9 mouse cellular contexts compared by ENCODE assay signal in genomic region chr10:42633361-42634121, GRCm38 (mm10). TPM values are rescaled to one million over a fixed set of nuclear protein-coding genes. Genes with fewer than 3 reads are reported as not detected.
DNase-seq lines count a peak whose midpoint lies in the region; ATAC-seq and TF ChIP-seq lines count a peak whose summit lies in the region.
"Had no signal": no experiment of that assay in that cellular context is flagged by ENCODE, and none has a peak within 500 bp of the region (broad histone marks: within the 10 kb centered on the region; RNA-seq: fewer than 3 reads in every experiment).

No protein-coding gene starts in this region.

- WGBS in hindbrain, embryonic 10.5 days: 4% methylated on average over 23 of the region's 23 CpGs
- 10% methylated on average over 23 of the region's 23 CpGs for WGBS in liver, embryonic 12.5 days (ENCODE audit: insufficient replicate concordance)

- H3K4me3 ChIP-seq in erythroblast, embryonic 14.5 days (replicated peaks): peak overlapping the region; percentile 37
- peak overlapping the region; percentile 73 for H3K4me3 ChIP-seq in bone marrow macrophage, adult 2 months (ENCODE audit: insufficient read depth, low read length)
- peak overlapping the region; percentile 31 for H3K4me3 ChIP-seq in hindbrain, embryonic 10.5 days
- peak overlapping the region; percentile 53 for H3K4me3 ChIP-seq in liver, embryonic 12.5 days

- no peak for ATAC-seq in erythroblast, adult 5-6 weeks (replicated peaks; ENCODE audit: low FRiP score, poor library complexity, severe bottlenecking)
- no peak for ATAC-seq in liver, embryonic 12.5 days

- peaks cover 18% of the 10 kb centered on the region for H3K9me3 ChIP-seq in erythroblast, embryonic 14.5 days (ENCODE audit: control insufficient read depth, low read length)
- no peaks in the 10 kb centered on the region for H3K9me3 ChIP-seq in hindbrain, embryonic 10.5 days
- H3K9me3 ChIP-seq in liver, embryonic 12.5 days (replicated peaks): no peaks in the 10 kb centered on the region

- no peak overlapping the region for H3K27ac ChIP-seq in bone marrow macrophage, adult 2 months (ENCODE audit: insufficient read depth, low read depth, low read length)
- H3K27ac ChIP-seq in hindbrain, embryonic 10.5 days: no peak overlapping the region
- no peak overlapping the region for H3K27ac ChIP-seq in liver, embryonic 12.5 days

- peaks cover 99% of the 10 kb centered on the region for H3K27me3 ChIP-seq in erythroblast, embryonic 14.5 days (ENCODE audit: control insufficient read depth)
- H3K27me3 ChIP-seq in hindbrain, embryonic 10.5 days (ENCODE audit: insufficient read depth, poor library complexity, severe bottlenecking): peaks cover 100% of the 10 kb centered on the region
- H3K27me3 ChIP-seq in liver, embryonic 12.5 days (replicated peaks): peaks cover 100% of the 10 kb centered on the region

- peak; percentile 42 for DNase-seq in hindbrain, embryonic 10.5 days (ENCODE audit: low spot score)
- DNase-seq in retina, embryonic 14.5 days (ENCODE audit: low spot score): peak; percentile 43
- no peak for DNase-seq in urinary bladder, postnatal 10 days (ENCODE audit: low spot score)
- no peak for DNase-seq in frontal cortex, adult 2 months (ENCODE audit: extremely low spot score in 1 of 2, low spot score in 1 of 2)

- no peaks in the 10 kb centered on the region for H3K36me3 ChIP-seq in erythroblast, embryonic 14.5 days (ENCODE audit: control insufficient read depth)
- H3K36me3 ChIP-seq in hindbrain, embryonic 10.5 days: no peaks in the 10 kb centered on the region
- H3K36me3 ChIP-seq in liver, embryonic 12.5 days: no peaks in the 10 kb centered on the region

- H3K4me2 ChIP-seq in liver, embryonic 12.5 days: peak overlapping the region; percentile 74

- no peak for TF ChIP-seq POLR2A in bone marrow macrophage, adult 2 months (IDR thresholded peaks at IDR 0.05; ENCODE audit: borderline replicate concordance, low read depth, low read length)

- H3K9ac ChIP-seq in liver, embryonic 12.5 days: 0 out of 2 replicates have a peak overlapping the region, but pooled peaks have one; percentile 8

- no peak for TF ChIP-seq CTCF in bone marrow macrophage, adult 2 months (IDR thresholded peaks at IDR 0.05; ENCODE audit: low read depth, low read length)

- peaks cover 15% of the 10 kb centered on the region for H3K4me1 ChIP-seq in erythroblast, embryonic 14.5 days (ENCODE audit: control insufficient read depth)
- peaks cover 8% of the 10 kb centered on the region; the same call in 1 of the 2 replicates for H3K4me1 ChIP-seq in bone marrow macrophage, adult 2 months (ENCODE audit: control insufficient read depth, insufficient read depth, low read length)
- peaks cover 56% of the 10 kb centered on the region for H3K4me1 ChIP-seq in hindbrain, embryonic 10.5 days (replicated peaks)
- H3K4me1 ChIP-seq in liver, embryonic 12.5 days: peaks cover 24% of the 10 kb centered on the region

RNA-seq across cellular contexts. Expression of gene Ostm1, which starts 49.9 kb away (rescaled TPM):
- 0.23 and 0.34 TPM in 2 replicates for polyA plus RNA-seq in erythroblast, embryonic 14.5 days (2012)
- 14.6 and 24.2 TPM in 2 replicates for total RNA-seq in erythroblast, adult 5-6 weeks (2015; ENCODE audit: low replicate concordance)
- total RNA-seq in erythroblast, adult 5-6 weeks (2017; ENCODE audit: low replicate concordance): 14.7 and 18.0 TPM in 2 replicates
- 48.0 and 48.5 TPM in 2 replicates for polyA plus RNA-seq in bone marrow macrophage, adult 2 months (2012; ENCODE audit: insufficient read depth, insufficient read length, missing spikeins)
- polyA plus RNA-seq in hindbrain, embryonic 10.5 days (2016; fragmentation: Nextera tagmentation; extraction: Ambion mirVana): 15.3 and 16.1 TPM in 2 replicates
- polyA plus RNA-seq in liver, embryonic 12.5 days (2016; fragmentation: Nextera tagmentation; extraction: Ambion mirVana): 19.9 and 20.1 TPM in 2 replicates
- polyA plus RNA-seq in frontal cortex, adult 2 months (2012; rRNA removed): 42.6 and 45.7 TPM in 2 replicates

RNA-seq across cellular contexts. Expression of gene Nr2e1, which starts 50.1 kb away (rescaled TPM):
- not detected in 2 replicates for polyA plus RNA-seq in erythroblast, embryonic 14.5 days (2012)
- total RNA-seq in erythroblast, adult 5-6 weeks (2015; ENCODE audit: low replicate concordance): not detected in 2 replicates
- not detected in 2 replicates for total RNA-seq in erythroblast, adult 5-6 weeks (2017; ENCODE audit: low replicate concordance)
- not detected in 2 replicates for polyA plus RNA-seq in bone marrow macrophage, adult 2 months (2012; ENCODE audit: insufficient read depth, insufficient read length, missing spikeins)
- polyA plus RNA-seq in hindbrain, embryonic 10.5 days (2016; fragmentation: Nextera tagmentation; extraction: Ambion mirVana): 1.2 and 3.0 TPM in 2 replicates
- not detected in 2 replicates for polyA plus RNA-seq in liver, embryonic 12.5 days (2016; fragmentation: Nextera tagmentation; extraction: Ambion mirVana)
- polyA plus RNA-seq in frontal cortex, adult 2 months (2012; rRNA removed): 13.8 and 14.4 TPM in 2 replicates
- total RNA-seq: gastrocnemius, postnatal 36 days had no signal

Comparison
In these comparisons a context has a peak if more than half of its experiments do, and no peak if none do; other contexts are left out.
1. DNase-seq: peak in hindbrain, embryonic 10.5 days (single experiment) and retina, embryonic 14.5 days (single experiment); none in urinary bladder, postnatal 10 days (single experiment) and frontal cortex, adult 2 months (0 of 2).
2. RNA of gene Ostm1, which starts 49.9 kb away (polyA plus RNA-seq): 48.0 to 48.5 TPM in bone marrow macrophage, adult 2 months, 42.6 to 45.7 TPM in frontal cortex, adult 2 months, 19.9 to 20.1 TPM in liver, embryonic 12.5 days and 15.3 to 16.1 TPM in hindbrain, embryonic 10.5 days; 0.23 to 0.34 TPM in erythroblast, embryonic 14.5 days; every median in the first group is over 10 times any median in the second.
3. Peak in every context shown above with its lines, with median percentiles within 50 percentile points of each other: H3K4me3 ChIP-seq.